Mouse (Mus musculus) intestine, embryonic 16.5 days (tissue): Measurements from ENCODE around the gene Fastkd2. TPM values are rescaled to one million over a fixed set of nuclear protein-coding genes. Genes with fewer than 3 reads are reported as not detected.

Experiments used
- ATAC-seq: fragments of 200-750 bp; cut with Nextera tagmentation; 2 replicates; pipeline ENCODE4 v1.8.0; 2017; ENCODE audit warnings: moderate TSS enrichment, moderate library complexity
- H3K27ac ChIP-seq: fragments of 300-500 bp; sonication (generic); 2 replicates; pipeline ENCODE4 v1.5.1; 2014; ENCODE audit warnings: mild to moderate bottlenecking, low read length
- H3K27me3 ChIP-seq: fragments of 300-500 bp; sonication (generic); replicated peaks from 2 replicates; pipeline ENCODE4 v1.6.1; 2014; ENCODE audit warnings: low read length, control low read depth, mixed read lengths; ENCODE audit not compliant: control insufficient read depth, insufficient read depth
- H3K36me3 ChIP-seq: fragments of 300-500 bp; sonication (generic); 2 replicates; pipeline ENCODE4 v1.6.1; 2014; ENCODE audit warnings: low read length, control low read depth; ENCODE audit not compliant: control insufficient read depth, insufficient read depth
- H3K4me1 ChIP-seq: fragments of 300-500 bp; sonication (generic); 2 replicates; pipeline ENCODE4 v1.6.1; 2014; ENCODE audit warnings: low read length, control low read depth, mixed read lengths; ENCODE audit not compliant: control insufficient read depth, insufficient read depth
- H3K4me2 ChIP-seq: fragments of 300-500 bp; sonication (generic); 2 replicates; pipeline ENCODE4 v1.6.1; 2014; ENCODE audit warnings: low read depth, low read length, control low read depth
- H3K4me3 ChIP-seq: fragments of 300-500 bp; sonication (generic); 2 replicates; pipeline ENCODE4 v1.5.1; 2014; ENCODE audit warnings: mild to moderate bottlenecking, low read length
- H3K9ac ChIP-seq: fragments of 300-500 bp; sonication (generic); 2 replicates; pipeline ENCODE4 v1.6.1; 2014; ENCODE audit warnings: low read depth, low read length
- H3K9me3 ChIP-seq: fragments of 300-500 bp; sonication (generic); 2 replicates; pipeline ENCODE4 v1.6.1; 2016; ENCODE audit warnings: low read length, control low read depth; ENCODE audit not compliant: control insufficient read depth
- WGBS: fragments of 180-500 bp; shearing (Covaris S2); extraction: QIAGEN DNeasy Blood & Tissue Kit; methylation state at CpG from one replicate; pipeline ENCODE4 v1.1.7; 2014; 5-methylcytosine and 5-hydroxymethylcytosine counted together
- polyA plus RNA-seq: library from polyadenylated mRNA; unstranded; fragments of >200 nt; fragmentation: Nextera tagmentation; extraction: Ambion mirVana; gene quantifications from 2 replicates; pipeline ENCODE4 v1.2.1, GENCODE M21; 2015

Gene Fastkd2
- polyA plus RNA-seq, 1 experiment from 2014 or later = 71.7 TPM

- ATAC-seq = no peak
- Histone ChIP-seq H3K4me3 (no peak overlapping the region), H3K9me3 (no peaks in the 10 kb centered on the region), H3K4me2 (no peak overlapping the region), H3K9ac (no peak overlapping the region), H3K27ac (no peak overlapping the region), H3K27me3 (no peaks in the 10 kb centered on the region), H3K36me3 (no peaks in the 10 kb centered on the region), H3K4me1 (no peaks in the 10 kb centered on the region)
- WGBS = 52% methylated on average over 7 of the region's 7 CpGs
These were observed 33.5 kb downstream of the Fastkd2 start for GRCm38 (mm10) chr1:63763881-63764386.

- Histone ChIP-seq H3K9me3 (no peaks in the 10 kb centered on the region), H3K27me3 (no peaks in the 10 kb centered on the region), H3K4me1 (no peaks in the 10 kb centered on the region), H3K9ac (no peak overlapping the region), H3K27ac (no peak overlapping the region), H3K4me3 (no peak overlapping the region), H3K4me2 (no peak overlapping the region), H3K36me3 (no peaks in the 10 kb centered on the region)
- no peak for ATAC-seq
- WGBS = 78% methylated on average over 7 of the region's 7 CpGs
These were observed 34.0 kb downstream of the Fastkd2 start for GRCm38 (mm10) chr1:63764395-63764794.

- 57% methylated on average over 8 of the region's 8 CpGs for WGBS
- Histone ChIP-seq H3K4me1 (no peaks in the 10 kb centered on the region), H3K27me3 (no peaks in the 10 kb centered on the region), H3K27ac (no peak overlapping the region), H3K4me2 (no peak overlapping the region), H3K4me3 (no peak overlapping the region), H3K9ac (no peak overlapping the region), H3K9me3 (no peaks in the 10 kb centered on the region), H3K36me3 (no peaks in the 10 kb centered on the region)
- no peak for ATAC-seq
These were observed 37.7 kb downstream of the Fastkd2 start for GRCm38 (mm10) chr1:63768112-63768511.

GRCm38 (mm10) chr1:63769167-63769566, 38.8 kb downstream of the Fastkd2 start, which contains the start of gene 4933402D24Rik:
TSS of gene 4933402D24Rik (minus strand) at chr1:63769267.
- H3K27ac ChIP-seq = no peak within 1 kb of the TSS
- H3K4me1 ChIP-seq = no peaks in the 10 kb centered on the region
- ATAC-seq = no peak
- WGBS = 68% methylated on average over 5 of the region's 5 CpGs
- no peak within 1 kb of the TSS for H3K4me3 ChIP-seq
- H3K4me2 ChIP-seq = no peak within 1 kb of the TSS
- H3K9me3 ChIP-seq = no peaks in the 10 kb centered on the region
- no peaks in the 10 kb centered on the region for H3K27me3 ChIP-seq
- no peaks in the 10 kb centered on the region for H3K36me3 ChIP-seq
- no peak within 1 kb of the TSS for H3K9ac ChIP-seq

- WGBS = 66% methylated on average over 7 of the region's 7 CpGs
- Histone ChIP-seq H3K27ac (no peak overlapping the region), H3K4me3 (no peak overlapping the region), H3K4me1 (no peaks in the 10 kb centered on the region), H3K9ac (no peak overlapping the region), H3K9me3 (no peaks in the 10 kb centered on the region), H3K27me3 (no peaks in the 10 kb centered on the region), H3K36me3 (no peaks in the 10 kb centered on the region), H3K4me2 (no peak overlapping the region)
- ATAC-seq = no peak
These were observed 39.9 kb downstream of the Fastkd2 start for GRCm38 (mm10) chr1:63770309-63770708.

GRCm38 (mm10) chr1:63776396-63776795, 46.0 kb downstream of the Fastkd2 start:
- ATAC-seq = no peak
- Histone ChIP-seq H3K27me3 (no peaks in the 10 kb centered on the region), H3K4me2 (no peak overlapping the region), H3K27ac (no peak overlapping the region), H3K9me3 (no peaks in the 10 kb centered on the region), H3K9ac (no peak overlapping the region), H3K4me3 (no peak overlapping the region), H3K4me1 (no peaks in the 10 kb centered on the region), H3K36me3 (no peaks in the 10 kb centered on the region)
- WGBS = 59% methylated on average over 1 of the region's 1 CpGs

GRCm38 (mm10) chr1:63776902-63777630, 46.7 kb downstream of the Fastkd2 start:
- H3K9me3 ChIP-seq = no peaks in the 10 kb centered on the region
- WGBS = 46% methylated on average over 4 of the region's 4 CpGs

GRCm38 (mm10) chr1:63794326-63794725, 63.9 kb downstream of the Fastkd2 start:
- no peak for ATAC-seq
- H3K27me3 ChIP-seq = no peaks in the 10 kb centered on the region
- H3K4me2 ChIP-seq = no peak overlapping the region
- no peaks in the 10 kb centered on the region for H3K36me3 ChIP-seq
- H3K4me1 ChIP-seq = no peaks in the 10 kb centered on the region
- H3K9ac ChIP-seq = no peak overlapping the region
- H3K9me3 ChIP-seq = no peaks in the 10 kb centered on the region
- no peak overlapping the region for H3K4me3 ChIP-seq
- no peak overlapping the region for H3K27ac ChIP-seq

More at GRCm38 (mm10) chr1:63776902-63777630, 46.7 kb downstream of the Fastkd2 start:
- ATAC-seq = no peak
- Histone ChIP-seq H3K4me3 (no peak overlapping the region), H3K9ac (no peak overlapping the region), H3K4me2 (no peak overlapping the region), H3K4me1 (no peaks in the 10 kb centered on the region), H3K27ac (no peak overlapping the region), H3K27me3 (no peaks in the 10 kb centered on the region), H3K36me3 (no peaks in the 10 kb centered on the region)
